Mouse (Mus musculus): ENCODE results near the gene Rtn4rl1. TPM values are rescaled to one million over a fixed set of nuclear protein-coding genes. Genes with fewer than 3 reads are reported as not detected.

The Rtn4rl1 gene
- polyA plus RNA-seq, 1 experiment from 2014 or later = 2.2 TPM

DNA sequence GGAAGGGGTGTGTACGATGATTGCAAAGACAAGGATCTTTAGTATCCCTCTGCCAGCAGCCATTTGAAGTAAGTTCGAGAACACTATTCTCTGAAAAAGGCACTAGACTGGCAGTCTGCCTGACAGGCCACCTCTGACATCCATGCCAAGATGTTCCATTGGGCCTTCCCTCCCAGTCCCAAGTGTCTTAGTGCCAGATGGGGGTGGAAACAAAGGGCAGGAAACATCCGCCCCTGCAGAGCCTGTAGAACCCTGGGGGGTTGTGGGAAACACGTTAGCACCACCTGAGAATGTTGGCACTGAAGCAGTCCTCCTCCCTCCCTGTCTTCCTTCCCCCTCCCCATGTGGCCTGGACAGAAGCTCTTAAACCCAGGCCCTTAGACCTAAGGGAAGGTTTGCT lies 36.5 kb upstream of the Rtn4rl1 start:
- H3K4me3 ChIP-seq (replicated peaks) = no peak overlapping the region
- 45% methylated on average over 4 of the region's 4 CpGs for WGBS

DNA sequence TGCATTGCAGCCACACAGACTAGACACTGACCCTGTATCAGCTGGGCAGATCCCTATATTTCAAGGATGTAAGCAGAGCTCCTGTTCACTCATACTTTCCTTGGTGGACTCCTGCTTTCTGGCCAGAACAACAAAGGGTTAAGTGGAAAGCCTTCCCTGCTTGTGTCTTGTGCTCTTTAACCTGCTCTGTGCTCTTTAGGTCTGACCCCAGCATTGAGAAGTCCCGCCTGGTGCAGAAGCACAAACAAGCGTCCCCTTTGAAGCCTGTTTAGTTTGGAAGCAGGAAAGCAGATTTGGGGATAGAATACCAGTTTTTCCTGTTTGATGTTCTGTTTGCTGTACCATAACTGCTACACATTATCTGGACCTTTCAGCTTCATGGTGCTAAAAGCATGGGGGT lies 35.7 kb upstream of the Rtn4rl1 start:
- Histone ChIP-seq H3K27ac (peak overlapping the region; percentile 75), H3K4me3 (replicated peaks) (no peak overlapping the region), H3K36me3 (peaks cover 13% of the 10 kb centered on the region; the same call in 1 of the 2 replicates), H3K9me3 (no peaks in the 10 kb centered on the region), H3K4me1 (peaks cover 71% of the 10 kb centered on the region), H3K27me3 (replicated peaks) (no peaks in the 10 kb centered on the region), H3K4me2 (no peak overlapping the region), H3K9ac (no peak overlapping the region)
- 32% methylated on average over 2 of the region's 2 CpGs for WGBS
- ATAC-seq (ENCODE audit: insufficient read depth, low FRiP score, low read depth) = peak; percentile 28; the same call in 1 of the 2 replicates

More for the DNA sequence above, 36.5 kb upstream of the Rtn4rl1 start:
- no peaks in the 10 kb centered on the region for H3K9me3 ChIP-seq
- H3K9ac ChIP-seq = no peak overlapping the region
- H3K27ac ChIP-seq = peak overlapping the region; percentile 75
- 0 out of 2 replicates have a peak, but pooled peaks cover 6% of the 10 kb centered on the region for H3K36me3 ChIP-seq
- H3K4me1 ChIP-seq = peaks cover 67% of the 10 kb centered on the region
- no peaks in the 10 kb centered on the region for H3K27me3 ChIP-seq (replicated peaks)
- ATAC-seq (ENCODE audit: insufficient read depth, low FRiP score, low read depth) = no peak
- no peak overlapping the region for H3K4me2 ChIP-seq

DNA sequence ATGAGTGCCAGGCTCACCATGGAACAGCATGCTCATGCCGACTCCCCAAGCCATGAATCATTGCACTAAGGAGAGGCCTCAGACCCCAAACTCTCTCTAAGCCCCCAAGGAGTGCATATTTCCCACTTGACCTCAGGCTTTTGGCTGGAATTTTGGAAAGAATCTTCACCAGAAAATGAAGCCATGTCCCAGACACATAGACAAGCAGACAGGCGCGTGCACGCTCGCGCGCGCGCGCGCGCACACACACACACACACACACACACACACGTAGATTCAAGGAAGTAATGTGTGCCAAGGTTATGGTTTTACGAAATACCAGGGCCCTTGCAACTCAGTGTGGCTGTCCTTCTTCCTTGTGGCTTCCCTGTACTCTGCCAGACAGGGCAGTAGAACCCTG lies 35.2 kb upstream of the Rtn4rl1 start:
- peaks cover 18% of the 10 kb centered on the region; the same call in 1 of the 2 replicates for H3K36me3 ChIP-seq

DNA sequence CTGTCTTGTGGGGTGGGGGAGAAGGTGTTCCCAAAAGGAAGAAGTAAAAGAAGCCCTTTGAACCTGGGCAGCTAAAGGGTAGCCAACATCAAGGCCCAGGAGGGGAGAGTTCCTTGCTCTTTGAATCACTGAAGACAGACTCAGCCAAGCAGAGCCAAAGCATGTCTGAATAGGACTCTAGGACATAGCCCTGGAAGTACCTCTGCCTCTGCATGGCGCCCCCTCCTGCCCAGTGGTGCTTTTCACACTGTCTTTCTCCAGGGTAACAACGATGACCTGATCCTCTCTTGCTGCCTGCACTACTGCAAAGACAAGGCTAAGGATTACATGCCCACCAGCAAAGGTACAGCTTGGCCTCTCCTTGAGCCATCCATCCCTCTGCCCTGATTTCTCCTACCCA lies 34.0 kb upstream of the Rtn4rl1 start:
- no peaks in the 10 kb centered on the region for H3K27me3 ChIP-seq (replicated peaks)
- peaks cover 74% of the 10 kb centered on the region for H3K4me1 ChIP-seq
- ATAC-seq (ENCODE audit: insufficient read depth, low FRiP score, low read depth) = no peak
- H3K4me3 ChIP-seq (replicated peaks) = no peak overlapping the region
- 64% methylated on average over 2 of the region's 2 CpGs for WGBS
- peaks cover 20% of the 10 kb centered on the region; the same call in 1 of the 2 replicates for H3K36me3 ChIP-seq
- no peak overlapping the region for H3K9ac ChIP-seq
- H3K27ac ChIP-seq = 0 out of 2 replicates have a peak overlapping the region, but pooled peaks have one; percentile 78
- H3K9me3 ChIP-seq = no peaks in the 10 kb centered on the region
- no peak overlapping the region for H3K4me2 ChIP-seq

More for the DNA sequence above, 35.2 kb upstream of the Rtn4rl1 start:
- WGBS = 80% methylated on average over 14 of the region's 14 CpGs
- Histone ChIP-seq H3K4me1 (peaks cover 73% of the 10 kb centered on the region), H3K27me3 (replicated peaks) (no peaks in the 10 kb centered on the region), H3K9me3 (no peaks in the 10 kb centered on the region), H3K27ac (peak overlapping the region; percentile 75), H3K9ac (no peak overlapping the region), H3K4me2 (no peak overlapping the region), H3K4me3 (replicated peaks) (no peak overlapping the region)
- ATAC-seq (ENCODE audit: insufficient read depth, low FRiP score, low read depth) = no peak

DNA sequence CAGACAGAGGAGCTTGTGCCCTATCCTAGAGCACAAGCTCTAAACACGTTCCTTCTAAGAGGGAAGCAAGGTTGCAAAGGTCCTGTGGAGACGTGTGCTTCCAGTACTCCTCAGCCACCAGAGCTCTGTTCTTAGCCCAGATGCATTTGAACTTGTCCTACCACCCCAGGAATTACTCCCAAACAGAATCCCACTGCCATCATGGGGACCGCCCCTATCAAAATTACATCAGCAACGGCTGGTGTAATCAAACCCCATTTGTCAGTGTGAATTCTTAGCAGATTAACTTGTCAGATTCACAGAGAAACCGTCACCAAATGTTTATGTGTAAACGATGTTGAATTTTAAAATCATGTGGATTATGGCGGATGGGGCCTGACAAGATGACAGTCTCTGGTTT lies 32.6 kb upstream of the Rtn4rl1 start:
- WGBS = 49% methylated on average over 7 of the region's 7 CpGs
- ATAC-seq (ENCODE audit: insufficient read depth, low FRiP score, low read depth) = no peak
- Histone ChIP-seq H3K27ac (peak overlapping the region; percentile 78), H3K27me3 (replicated peaks) (peaks cover 5% of the 10 kb centered on the region; the same call in 1 of the 2 replicates), H3K9ac (no peak overlapping the region), H3K4me3 (replicated peaks) (no peak overlapping the region), H3K4me2 (no peak overlapping the region), H3K9me3 (no peaks in the 10 kb centered on the region), H3K36me3 (peaks cover 20% of the 10 kb centered on the region; the same call in 1 of the 2 replicates), H3K4me1 (peaks cover 78% of the 10 kb centered on the region)

DNA sequence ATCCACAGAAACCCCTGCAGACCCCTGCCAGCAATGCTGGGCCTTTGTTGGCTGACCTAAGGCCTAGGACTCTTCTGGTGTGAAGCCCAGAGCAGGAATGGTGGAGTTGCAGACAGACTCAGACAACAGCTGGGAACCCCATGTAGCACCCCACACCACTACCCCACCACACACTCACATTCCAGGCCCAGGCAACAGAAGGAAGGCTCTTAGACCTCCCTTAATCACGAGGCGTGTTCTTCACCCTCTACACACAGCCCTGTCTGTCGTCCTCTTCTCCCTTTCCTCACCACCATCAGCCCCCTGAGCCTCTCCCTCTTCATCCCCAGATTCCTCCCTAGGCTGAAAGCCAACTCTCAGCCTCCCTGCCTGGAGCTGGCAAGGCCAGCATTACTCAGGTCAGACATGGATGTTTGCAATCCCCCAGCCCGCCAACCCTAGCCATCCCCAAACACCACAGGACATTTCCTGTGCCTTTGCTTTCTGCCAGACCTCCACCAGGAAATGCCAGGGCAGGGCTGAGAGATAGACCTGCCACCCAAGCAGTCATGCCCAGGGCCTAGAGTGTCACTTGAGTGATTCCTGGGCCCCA lies 32.1 kb upstream of the Rtn4rl1 start:
- H3K4me1 ChIP-seq = peaks cover 78% of the 10 kb centered on the region
- peak; percentile 33; the same call in 1 of the 2 replicates for ATAC-seq (ENCODE audit: insufficient read depth, low FRiP score, low read depth)
- no peak overlapping the region for H3K4me3 ChIP-seq (replicated peaks)
- H3K9ac ChIP-seq = no peak overlapping the region
- H3K9me3 ChIP-seq = no peaks in the 10 kb centered on the region
- peaks cover 20% of the 10 kb centered on the region; the same call in 1 of the 2 replicates for H3K36me3 ChIP-seq
- 34% methylated on average over 4 of the region's 4 CpGs for WGBS
- H3K27me3 ChIP-seq (replicated peaks) = peaks cover 11% of the 10 kb centered on the region; the same call in 1 of the 2 replicates
- no peak overlapping the region for H3K4me2 ChIP-seq
- H3K27ac ChIP-seq = peak overlapping the region; percentile 91

DNA sequence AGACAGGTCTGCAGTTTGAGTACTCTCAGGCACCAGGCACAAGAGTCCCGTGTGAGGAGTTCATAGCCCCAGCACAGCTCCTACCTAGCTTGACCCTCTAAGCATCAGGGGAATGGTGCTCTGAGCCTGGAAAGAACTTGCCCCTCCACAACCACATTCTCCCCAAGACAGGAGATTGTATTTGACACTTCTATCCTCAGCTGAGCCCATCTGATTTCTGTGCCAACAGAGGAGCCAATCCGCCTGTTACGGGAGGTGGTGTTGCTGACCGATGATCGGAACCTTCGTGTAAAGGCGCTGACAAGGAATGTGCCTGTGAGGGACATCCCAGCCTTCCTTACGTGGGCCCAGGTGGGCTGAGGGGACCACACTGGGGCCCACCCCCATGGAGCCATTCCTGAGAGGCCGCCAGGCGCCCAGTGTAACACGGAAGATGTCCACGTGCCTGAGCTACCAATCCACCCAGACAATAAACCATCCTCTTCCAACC lies 30.9 kb upstream of the Rtn4rl1 start:
- Histone ChIP-seq H3K36me3 (peaks cover 20% of the 10 kb centered on the region; the same call in 1 of the 2 replicates), H3K4me2 (peak overlapping the region; percentile 85; the same call in 1 of the 2 replicates), H3K9ac (no peak overlapping the region), H3K9me3 (no peaks in the 10 kb centered on the region), H3K27me3 (replicated peaks) (peaks cover 19% of the 10 kb centered on the region), H3K27ac (peak overlapping the region; percentile 91), H3K4me3 (replicated peaks) (no peak overlapping the region), H3K4me1 (peaks cover 75% of the 10 kb centered on the region)
- WGBS = 77% methylated on average over 12 of the region's 12 CpGs
- ATAC-seq (ENCODE audit: insufficient read depth, low FRiP score, low read depth) = no peak

DNA sequence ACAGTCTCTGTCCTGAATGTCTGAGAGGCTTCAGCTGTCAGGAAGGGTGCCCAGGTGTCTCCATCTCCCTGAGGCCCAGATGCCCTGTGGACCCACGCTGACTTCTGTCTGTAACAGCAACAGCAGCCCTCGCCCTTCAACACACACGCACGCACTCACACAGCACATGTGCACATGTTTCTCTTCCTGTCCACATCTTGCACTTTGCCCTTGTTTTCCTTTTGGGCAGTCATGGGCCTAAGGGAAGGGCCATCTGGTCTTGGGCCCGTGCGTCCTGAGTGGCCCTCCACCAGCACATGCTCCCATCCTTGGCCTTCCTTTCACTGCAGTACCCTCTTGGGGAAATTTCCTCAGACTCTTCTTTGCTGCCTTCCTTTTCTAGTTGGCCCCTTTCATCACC lies 30.2 kb upstream of the Rtn4rl1 start:
- H3K9ac ChIP-seq = no peak overlapping the region
- H3K4me1 ChIP-seq = peaks cover 74% of the 10 kb centered on the region
- no peak overlapping the region for H3K4me3 ChIP-seq (replicated peaks)
- H3K9me3 ChIP-seq = no peaks in the 10 kb centered on the region
- no peak for ATAC-seq (ENCODE audit: insufficient read depth, low FRiP score, low read depth)
- H3K4me2 ChIP-seq = peak overlapping the region; percentile 85
- peaks cover 20% of the 10 kb centered on the region; the same call in 1 of the 2 replicates for H3K36me3 ChIP-seq
- peaks cover 26% of the 10 kb centered on the region for H3K27me3 ChIP-seq (replicated peaks)
- 65% methylated on average over 6 of the region's 6 CpGs for WGBS
- H3K27ac ChIP-seq = peak overlapping the region; percentile 91

DNA sequence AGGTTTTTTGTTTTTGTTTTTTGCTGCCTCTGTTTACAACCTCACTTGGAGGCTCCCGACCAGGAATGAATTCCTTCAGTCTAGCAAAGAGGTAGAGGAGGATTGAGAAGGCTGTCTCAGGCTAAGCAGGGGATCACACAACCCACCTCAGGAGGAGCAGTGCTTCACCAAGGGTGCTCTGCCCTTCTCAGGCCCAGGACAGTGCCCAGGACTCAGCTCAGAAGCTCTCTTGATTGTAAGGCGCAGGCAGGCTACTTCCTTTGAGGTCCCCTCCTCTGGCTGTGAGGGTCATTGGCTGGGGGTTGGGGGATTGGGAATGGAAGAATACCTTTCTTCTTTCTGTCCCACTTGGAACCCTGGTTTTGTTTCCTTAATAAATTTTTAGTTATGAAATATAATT lies 29.5 kb upstream of the Rtn4rl1 start:
- no peak for ATAC-seq (ENCODE audit: insufficient read depth, low FRiP score, low read depth)
- H3K9me3 ChIP-seq = no peaks in the 10 kb centered on the region
- H3K9ac ChIP-seq = peak overlapping the region; percentile 7; the same call in 1 of the 2 replicates
- H3K27me3 ChIP-seq (replicated peaks) = peaks cover 29% of the 10 kb centered on the region
- no peak overlapping the region; the same call in 1 of the 2 replicates for H3K4me3 ChIP-seq (replicated peaks)
- peak overlapping the region; percentile 91 for H3K27ac ChIP-seq
- peaks cover 72% of the 10 kb centered on the region for H3K4me1 ChIP-seq
- H3K36me3 ChIP-seq = peaks cover 20% of the 10 kb centered on the region; the same call in 1 of the 2 replicates
- 67% methylated on average over 2 of the region's 2 CpGs for WGBS
- peak overlapping the region; percentile 85 for H3K4me2 ChIP-seq

DNA sequence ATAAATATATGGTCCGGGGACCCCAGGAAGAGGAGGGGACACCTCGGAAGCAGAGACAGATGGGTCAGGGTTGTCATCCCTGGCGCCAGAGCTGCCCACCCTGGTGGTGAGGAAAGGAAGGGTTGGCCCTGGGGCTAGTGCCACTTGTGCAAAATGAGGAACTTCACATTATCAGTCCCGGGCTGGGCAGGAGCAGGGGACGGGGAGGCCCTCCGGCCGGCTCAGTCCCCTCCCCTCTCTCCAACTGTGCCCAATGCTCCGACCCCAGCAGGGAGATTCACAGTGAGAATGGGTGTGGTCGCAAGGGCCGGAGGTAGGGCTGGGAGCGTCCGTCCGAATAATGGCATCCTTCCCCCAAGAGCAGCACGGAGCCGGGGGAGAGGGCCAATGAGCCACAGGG lies 28.8 kb upstream of the Rtn4rl1 start:
- Histone ChIP-seq H3K4me3 (replicated peaks) (peak overlapping the region; percentile 65), H3K27me3 (replicated peaks) (peaks cover 33% of the 10 kb centered on the region), H3K27ac (peak overlapping the region; percentile 91), H3K9me3 (no peaks in the 10 kb centered on the region), H3K9ac (peak overlapping the region; percentile 22; the same call in 1 of the 2 replicates), H3K36me3 (peaks cover 20% of the 10 kb centered on the region; the same call in 1 of the 2 replicates), H3K4me2 (peak overlapping the region; percentile 85), H3K4me1 (peaks cover 73% of the 10 kb centered on the region)
- WGBS = 13% methylated on average over 15 of the region's 15 CpGs
- no peak for ATAC-seq (ENCODE audit: insufficient read depth, low FRiP score, low read depth)

DNA sequence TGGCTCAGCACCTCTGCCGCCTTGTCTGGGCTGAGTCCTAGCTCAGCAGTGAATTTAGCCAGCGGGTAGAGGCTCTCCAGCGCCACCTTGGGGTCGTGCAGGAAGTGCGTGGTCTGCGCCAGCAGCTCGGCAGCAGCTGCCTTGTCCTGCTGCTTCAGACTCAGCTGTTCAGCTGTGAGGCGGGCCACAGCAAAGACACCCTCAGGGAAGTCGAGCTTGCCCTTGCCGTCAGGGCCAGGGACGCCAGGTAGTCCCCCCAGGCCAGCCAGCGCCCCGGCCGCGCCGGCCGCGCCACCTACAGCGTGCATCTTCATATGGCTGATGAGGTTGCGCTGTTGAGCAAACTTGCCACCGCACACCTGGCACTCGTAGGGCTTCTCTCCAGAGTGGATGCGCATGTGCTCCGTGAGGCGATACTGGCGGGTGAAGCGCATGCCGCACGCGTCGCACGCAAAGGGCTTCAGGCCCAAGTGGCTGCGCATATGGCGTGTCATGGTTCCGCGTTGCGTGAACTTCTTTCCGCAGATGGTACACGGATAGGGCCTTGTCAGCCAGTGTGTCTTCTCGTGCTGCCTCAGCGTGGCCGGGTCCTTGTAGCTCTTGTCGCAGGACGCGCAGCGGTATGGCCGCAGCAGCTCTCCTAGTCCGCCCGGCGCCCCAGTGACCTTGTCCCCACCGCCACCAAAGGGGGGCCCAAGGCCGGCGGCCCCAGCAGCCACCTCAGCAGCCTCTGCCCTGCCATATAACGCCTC lies 28.0 kb upstream of the Rtn4rl1 start:
- Histone ChIP-seq H3K27me3 (replicated peaks) (peaks cover 40% of the 10 kb centered on the region), H3K4me2 (peak overlapping the region; percentile 85), H3K9me3 (no peaks in the 10 kb centered on the region), H3K9ac (peak overlapping the region; percentile 73), H3K4me3 (replicated peaks) (peak overlapping the region; percentile 65), H3K4me1 (peaks cover 76% of the 10 kb centered on the region), H3K27ac (peak overlapping the region; percentile 91), H3K36me3 (peaks cover 17% of the 10 kb centered on the region; the same call in 1 of the 2 replicates)
- ATAC-seq (ENCODE audit: insufficient read depth, low FRiP score, low read depth) = no peak
- WGBS = 12% methylated on average over 54 of the region's 54 CpGs
